Mouse (Mus musculus) hindbrain, embryonic 11.5 days (tissue): ENCODE results near the gene Vangl1. TPM values are rescaled to one million over a fixed set of nuclear protein-coding genes. Genes with fewer than 3 reads are reported as not detected.

ENCODE experiments used
- ATAC-seq: fragments of 200-750 bp; cut with Nextera tagmentation; 2 replicates; pipeline ENCODE4 v1.8.0; 2017; ENCODE audit warnings: mild to moderate bottlenecking, moderate TSS enrichment, moderate library complexity; ENCODE audit not compliant: low FRiP score
- DNase-seq: peaks from one replicate; pipeline ENCODE4 v3.0.0-alpha.2; 2015; ENCODE audit warnings: low spot score
- H3K27ac ChIP-seq: fragments of 300-500 bp; sonication (generic); 2 replicates; pipeline ENCODE4 v1.5.1; 2014; ENCODE audit warnings: mild to moderate bottlenecking, low read depth, low read length
- H3K27me3 ChIP-seq: fragments of 300-500 bp; sonication (generic); 2 replicates; pipeline ENCODE4 v1.6.1; 2014; ENCODE audit warnings: mild to moderate bottlenecking, low read length, moderate library complexity, mixed read lengths; ENCODE audit not compliant: control insufficient read depth, insufficient read depth
- H3K36me3 ChIP-seq: fragments of 300-500 bp; sonication (generic); 2 replicates; pipeline ENCODE4 v1.6.1; 2014; ENCODE audit warnings: mild to moderate bottlenecking, low read length, moderate library complexity, mixed read lengths; ENCODE audit not compliant: control insufficient read depth, insufficient read depth
- H3K4me1 ChIP-seq: fragments of 300-500 bp; sonication (generic); replicated peaks from 2 replicates; pipeline ENCODE4 v1.6.1; 2014; ENCODE audit warnings: low read length, mixed read lengths; ENCODE audit not compliant: control insufficient read depth, insufficient read depth
- H3K4me2 ChIP-seq: fragments of 300-500 bp; sonication (generic); replicated peaks from 2 replicates; pipeline ENCODE4 v1.6.1; 2014; ENCODE audit warnings: mild to moderate bottlenecking, low read depth, low read length
- H3K4me3 ChIP-seq: fragments of 300-500 bp; sonication (generic); 2 replicates; pipeline ENCODE4 v1.5.1; 2014; ENCODE audit warnings: low read depth, low read length
- H3K9ac ChIP-seq: fragments of 300-500 bp; sonication (generic); 2 replicates; pipeline ENCODE4 v1.6.1; 2014; ENCODE audit warnings: low read depth, low read length
- H3K9me3 ChIP-seq: fragments of 300-500 bp; sonication (generic); 2 replicates; pipeline ENCODE4 v1.6.1; 2016; ENCODE audit warnings: low read length; ENCODE audit not compliant: control insufficient read depth
- WGBS: fragments of 180-500 bp; shearing (Covaris S2); extraction: QIAGEN DNeasy Blood & Tissue Kit; methylation state at CpG from one replicate; pipeline ENCODE4 v1.1.7; 2014; 5-methylcytosine and 5-hydroxymethylcytosine counted together
- polyA plus RNA-seq: library from polyadenylated mRNA; unstranded; fragments of >200 nt; fragmentation: Nextera tagmentation; extraction: Ambion mirVana; gene quantifications from 2 replicates; pipeline ENCODE4 v1.2.1, GENCODE M21; 2014

The Vangl1 gene
- polyA plus RNA-seq, 1 experiment from 2014 or later: 12.3 TPM

GRCm38 (mm10) chr3:102195762-102196161, 8.7 kb downstream of the Vangl1 start:
- no peak overlapping the region for H3K9ac ChIP-seq
- ATAC-seq (no peak), DNase-seq (no peak)
- 37% methylated on average over 2 of the region's 2 CpGs for WGBS
- H3K27ac ChIP-seq: no peak overlapping the region
- no peak overlapping the region for H3K4me3 ChIP-seq
- no peak overlapping the region for H3K4me2 ChIP-seq
- no peaks in the 10 kb centered on the region for H3K9me3 ChIP-seq
- H3K27me3 ChIP-seq: peaks cover 17% of the 10 kb centered on the region; the same call in 1 of the 2 replicates
- no peaks in the 10 kb centered on the region for H3K36me3 ChIP-seq
- H3K4me1 ChIP-seq: peaks cover 14% of the 10 kb centered on the region

GRCm38 (mm10) chr3:102194291-102195051, 10.0 kb downstream of the Vangl1 start:
- H3K27me3 ChIP-seq: peaks cover 16% of the 10 kb centered on the region

DNA sequence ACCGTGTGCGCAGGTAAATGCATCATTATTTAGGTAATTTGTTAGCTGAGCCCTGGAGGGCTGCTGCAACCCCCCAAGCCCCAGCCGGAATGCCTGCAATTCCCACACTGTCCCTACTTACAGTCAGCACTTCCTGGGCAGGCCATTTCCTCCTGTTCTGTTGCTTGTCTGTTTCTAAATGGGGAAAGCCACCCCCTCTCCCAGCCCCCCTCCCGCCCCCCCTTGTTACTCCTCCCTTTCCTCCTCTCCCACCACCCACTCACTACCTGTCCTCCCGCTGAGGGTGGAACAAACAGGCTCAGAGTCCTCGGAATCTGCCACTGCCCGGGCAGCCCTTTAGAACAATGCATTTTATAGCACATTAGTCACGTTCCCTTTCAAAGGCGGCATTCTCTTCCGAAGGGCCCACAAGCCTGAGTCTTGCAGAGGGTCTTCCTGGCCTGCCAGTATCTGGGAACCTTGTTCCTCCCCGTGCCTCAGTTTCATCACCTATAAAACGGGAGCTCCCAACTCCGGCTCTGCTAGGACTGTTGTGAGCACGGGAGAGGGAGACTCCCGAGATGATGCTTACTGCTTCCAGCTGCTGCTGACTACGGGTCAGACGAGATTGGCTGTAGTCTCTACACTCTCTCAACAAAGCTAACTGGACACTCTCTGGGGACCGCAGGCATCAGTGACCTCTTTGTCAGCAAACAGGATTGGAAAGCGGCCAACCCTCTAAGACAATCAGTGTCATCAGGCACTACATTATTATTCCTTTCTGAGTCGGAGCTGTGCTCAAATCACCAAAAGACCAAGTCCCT, 10.8 kb downstream of the Vangl1 start:
- H3K27ac ChIP-seq: peak overlapping the region; percentile 60
- 0 out of 2 replicates have a peak overlapping the region, but pooled peaks have one; percentile 1 for H3K4me3 ChIP-seq
- no peaks in the 10 kb centered on the region for H3K9me3 ChIP-seq
- H3K27me3 ChIP-seq: peaks cover 13% of the 10 kb centered on the region
- DNase-seq: peak; percentile 58
- 4% methylated on average over 20 of the region's 20 CpGs for WGBS
- H3K36me3 ChIP-seq: no peaks in the 10 kb centered on the region
- peak overlapping the region; percentile 29 for H3K4me2 ChIP-seq
- H3K9ac ChIP-seq: 0 out of 2 replicates have a peak overlapping the region, but pooled peaks have one; percentile 5
- H3K4me1 ChIP-seq: peaks cover 19% of the 10 kb centered on the region
- ATAC-seq: peak; percentile 62

More at GRCm38 (mm10) chr3:102194291-102195051, 10.0 kb downstream of the Vangl1 start:
- Histone ChIP-seq H3K9ac (no peak overlapping the region), H3K4me2 (0 out of 2 replicates have a peak overlapping the region, but pooled peaks have one; percentile 9), H3K27ac (peak overlapping the region; percentile 60), H3K9me3 (no peaks in the 10 kb centered on the region), H3K36me3 (no peaks in the 10 kb centered on the region), H3K4me3 (no peak overlapping the region), H3K4me1 (peaks cover 16% of the 10 kb centered on the region)
- DNase-seq (peak; percentile 58), ATAC-seq (peak; percentile 46)
- 5% methylated on average over 11 of the region's 11 CpGs for WGBS

DNA sequence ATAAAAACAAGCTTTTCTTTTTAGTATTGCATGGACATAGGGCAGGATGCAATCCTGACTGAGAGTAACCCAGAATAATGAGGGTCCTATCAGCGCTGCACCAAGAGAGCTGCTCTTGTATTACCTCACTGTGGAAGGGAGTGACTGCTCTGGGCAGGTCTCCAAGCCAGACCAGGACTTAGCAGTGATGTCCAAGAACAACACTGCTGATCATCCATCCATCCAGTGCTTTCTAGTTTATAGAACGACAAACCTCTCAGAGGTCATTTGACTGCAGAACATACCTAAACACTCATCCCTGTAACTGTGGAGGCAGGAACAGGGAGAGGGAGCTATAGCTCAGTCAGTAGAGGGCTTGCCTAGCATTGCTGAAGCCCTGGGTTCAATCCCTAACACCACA, 11.9 kb downstream of the Vangl1 start:
- Histone ChIP-seq H3K9ac (no peak overlapping the region), H3K4me3 (no peak overlapping the region), H3K36me3 (no peaks in the 10 kb centered on the region), H3K4me2 (no peak overlapping the region), H3K27ac (no peak overlapping the region), H3K9me3 (no peaks in the 10 kb centered on the region), H3K27me3 (peaks cover 13% of the 10 kb centered on the region), H3K4me1 (peaks cover 19% of the 10 kb centered on the region)
- no peak for DNase-seq
- WGBS: 73% methylated on average over 2 of the region's 2 CpGs
- no peak for ATAC-seq

- 66% methylated on average over 3 of the region's 3 CpGs for WGBS
- no peak for ATAC-seq
Observed at GRCm38 (mm10) chr3:102191575-102191974, 12.9 kb downstream of the Vangl1 start.

DNA sequence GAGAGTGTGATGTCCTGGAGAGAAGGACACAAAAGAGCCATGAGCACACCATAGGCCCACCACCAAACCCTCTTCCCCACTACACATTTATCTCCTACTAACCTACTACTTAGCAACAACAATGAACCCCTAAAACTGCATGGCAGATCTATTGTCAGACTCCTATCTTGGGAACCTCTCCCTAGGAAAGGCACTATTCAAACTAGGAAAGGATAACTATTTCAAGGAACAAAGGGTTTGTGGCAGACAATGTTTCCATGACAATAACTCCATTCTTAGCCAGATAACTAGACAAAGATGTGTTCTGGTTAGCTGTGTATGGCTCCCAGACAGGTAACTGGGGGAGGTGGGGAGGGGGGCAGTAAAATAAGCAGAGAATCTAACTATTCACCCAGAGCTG, 13.9 kb downstream of the Vangl1 start:
- ATAC-seq (no peak), DNase-seq (no peak)
- Histone ChIP-seq H3K36me3 (no peaks in the 10 kb centered on the region), H3K4me3 (no peak overlapping the region), H3K4me2 (no peak overlapping the region), H3K9ac (no peak overlapping the region), H3K27me3 (peaks cover 11% of the 10 kb centered on the region), H3K4me1 (peaks cover 19% of the 10 kb centered on the region), H3K27ac (no peak overlapping the region), H3K9me3 (no peaks in the 10 kb centered on the region)

More at GRCm38 (mm10) chr3:102191575-102191974, 12.9 kb downstream of the Vangl1 start:
- Histone ChIP-seq H3K27me3 (peaks cover 13% of the 10 kb centered on the region), H3K9ac (no peak overlapping the region), H3K4me1 (peaks cover 19% of the 10 kb centered on the region), H3K9me3 (no peaks in the 10 kb centered on the region), H3K27ac (no peak overlapping the region), H3K4me3 (no peak overlapping the region), H3K4me2 (no peak overlapping the region), H3K36me3 (no peaks in the 10 kb centered on the region)
- no peak for DNase-seq

GRCm38 (mm10) chr3:102190015-102190414, 14.5 kb downstream of the Vangl1 start:
- Histone ChIP-seq H3K4me2 (no peak overlapping the region), H3K9me3 (no peaks in the 10 kb centered on the region), H3K9ac (no peak overlapping the region), H3K4me3 (no peak overlapping the region), H3K4me1 (peaks cover 19% of the 10 kb centered on the region), H3K27ac (no peak overlapping the region), H3K27me3 (peaks cover 7% of the 10 kb centered on the region), H3K36me3 (no peaks in the 10 kb centered on the region)
- no peak for ATAC-seq
- peak; percentile 50 for DNase-seq
- WGBS: 3% methylated on average over 4 of the region's 4 CpGs

DNA sequence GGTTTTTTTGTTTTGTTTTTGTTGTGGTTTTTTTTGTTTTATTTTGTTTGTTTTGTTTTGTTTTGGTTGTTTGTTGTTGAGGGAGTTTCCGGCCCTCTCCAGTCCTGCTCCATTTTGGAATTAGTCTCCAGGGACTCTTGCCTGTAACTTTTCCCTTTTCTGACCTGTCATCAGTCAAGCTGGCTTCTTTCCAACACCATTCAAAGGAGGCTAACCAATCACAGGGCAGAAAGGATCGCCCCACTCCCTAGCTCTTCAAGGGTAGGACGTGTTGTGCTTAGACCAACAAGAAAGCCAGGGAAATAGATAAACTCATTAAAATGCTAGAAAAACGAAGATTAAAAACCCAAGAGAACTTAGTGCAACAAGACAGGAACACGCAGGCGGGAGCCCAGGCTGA, 15.5 kb downstream of the Vangl1 start:
- 9% methylated on average over 6 of the region's 6 CpGs for WGBS
- Histone ChIP-seq H3K9ac (no peak overlapping the region), H3K27ac (no peak overlapping the region), H3K27me3 (peaks cover 7% of the 10 kb centered on the region), H3K36me3 (no peaks in the 10 kb centered on the region), H3K4me1 (peaks cover 13% of the 10 kb centered on the region), H3K9me3 (no peaks in the 10 kb centered on the region), H3K4me2 (no peak overlapping the region), H3K4me3 (no peak overlapping the region)
- peak; percentile 57; the same call in 1 of the 2 replicates for ATAC-seq
- DNase-seq: peak; percentile 47
